Mouse (Mus musculus) lung, embryonic 15.5 days (tissue): ENCODE measurements around the gene St3gal4. TPM values are rescaled to one million over a fixed set of nuclear protein-coding genes. Genes with fewer than 3 reads are reported as not detected.
A peak's percentile ranks its signal among the peaks of the same experiment; 100 is the strongest.

ENCODE experiments used
- ATAC-seq: fragments of 200-750 bp; cut with Nextera tagmentation; 2 replicates; pipeline ENCODE4 v1.8.0; 2017; ENCODE audit warnings: moderate number of reproducible peaks, borderline replicate concordance; ENCODE audit not compliant: low FRiP score, low TSS enrichment; ENCODE audit errors: extremely low read depth
- H3K27ac ChIP-seq: fragments of 300-500 bp; sonication (generic); 2 replicates; pipeline ENCODE4 v1.5.1; 2015; ENCODE audit warnings: moderate library complexity, mild to moderate bottlenecking, inconsistent platforms
- H3K27me3 ChIP-seq: fragments of 300-500 bp; sonication (generic); 2 replicates; pipeline ENCODE4 v1.6.1; 2015; ENCODE audit warnings: inconsistent platforms
- H3K36me3 ChIP-seq: fragments of 300-500 bp; sonication (generic); 2 replicates; pipeline ENCODE4 v1.6.1; 2015; ENCODE audit warnings: inconsistent platforms
- H3K4me1 ChIP-seq: fragments of 300-500 bp; sonication (generic); 2 replicates; pipeline ENCODE4 v1.6.1; 2015; ENCODE audit warnings: inconsistent platforms
- H3K4me2 ChIP-seq: fragments of 300-500 bp; sonication (generic); 2 replicates; pipeline ENCODE4 v1.6.1; 2015; ENCODE audit warnings: inconsistent platforms, mild to moderate bottlenecking, moderate library complexity
- H3K4me3 ChIP-seq: fragments of 300-500 bp; sonication (generic); 2 replicates; pipeline ENCODE4 v1.5.1; 2015; ENCODE audit warnings: mild to moderate bottlenecking, inconsistent platforms
- H3K9ac ChIP-seq: fragments of 300-500 bp; sonication (generic); 2 replicates; pipeline ENCODE4 v1.6.1; 2015; ENCODE audit warnings: inconsistent platforms
- H3K9me3 ChIP-seq: fragments of 300-500 bp; sonication (generic); 2 replicates; pipeline ENCODE4 v1.6.1; 2016; ENCODE audit warnings: inconsistent platforms
- WGBS: fragments of 180-500 bp; shearing (Covaris S2); methylation state at CpG from one replicate; pipeline ENCODE4 v1.1.7; 2015; 5-methylcytosine and 5-hydroxymethylcytosine counted together
- polyA plus RNA-seq: library from polyadenylated mRNA; unstranded; fragments of >200 nt; fragmentation: Nextera tagmentation; extraction: Ambion mirVana; gene quantifications from 2 replicates; pipeline ENCODE4 v1.2.1, GENCODE M21; 2015

Gene St3gal4
- polyA plus RNA-seq, 1 experiment from 2014 or later = 37.4 TPM

- H3K36me3 ChIP-seq = peaks cover 10% of the 10 kb centered on the region; the same call in 1 of the 2 replicates
- no peak overlapping the region for H3K4me3 ChIP-seq
- H3K27ac ChIP-seq = peak overlapping the region; percentile 67
- H3K9me3 ChIP-seq = no peaks in the 10 kb centered on the region
- no peaks in the 10 kb centered on the region for H3K27me3 ChIP-seq
- H3K9ac ChIP-seq = no peak overlapping the region
- H3K4me2 ChIP-seq = no peak overlapping the region
- ATAC-seq = no peak
- peaks cover 27% of the 10 kb centered on the region for H3K4me1 ChIP-seq
- 59% methylated on average over 6 of the region's 6 CpGs for WGBS
Measured at GRCm38 (mm10) chr9:35127147-35127546, 8.1 kb upstream of the St3gal4 start.

- Histone ChIP-seq H3K4me3 (no peak overlapping the region), H3K36me3 (peaks cover 10% of the 10 kb centered on the region; the same call in 1 of the 2 replicates), H3K27ac (0 out of 2 replicates have a peak overlapping the region, but pooled peaks have one; percentile 72), H3K27me3 (no peaks in the 10 kb centered on the region), H3K9ac (no peak overlapping the region), H3K4me2 (no peak overlapping the region), H3K4me1 (peaks cover 27% of the 10 kb centered on the region), H3K9me3 (no peaks in the 10 kb centered on the region)
- ATAC-seq = no peak
- WGBS = 90% methylated on average over 8 of the region's 8 CpGs
Measured at GRCm38 (mm10) chr9:35124678-35124955, 5.5 kb upstream of the St3gal4 start.

DNA sequence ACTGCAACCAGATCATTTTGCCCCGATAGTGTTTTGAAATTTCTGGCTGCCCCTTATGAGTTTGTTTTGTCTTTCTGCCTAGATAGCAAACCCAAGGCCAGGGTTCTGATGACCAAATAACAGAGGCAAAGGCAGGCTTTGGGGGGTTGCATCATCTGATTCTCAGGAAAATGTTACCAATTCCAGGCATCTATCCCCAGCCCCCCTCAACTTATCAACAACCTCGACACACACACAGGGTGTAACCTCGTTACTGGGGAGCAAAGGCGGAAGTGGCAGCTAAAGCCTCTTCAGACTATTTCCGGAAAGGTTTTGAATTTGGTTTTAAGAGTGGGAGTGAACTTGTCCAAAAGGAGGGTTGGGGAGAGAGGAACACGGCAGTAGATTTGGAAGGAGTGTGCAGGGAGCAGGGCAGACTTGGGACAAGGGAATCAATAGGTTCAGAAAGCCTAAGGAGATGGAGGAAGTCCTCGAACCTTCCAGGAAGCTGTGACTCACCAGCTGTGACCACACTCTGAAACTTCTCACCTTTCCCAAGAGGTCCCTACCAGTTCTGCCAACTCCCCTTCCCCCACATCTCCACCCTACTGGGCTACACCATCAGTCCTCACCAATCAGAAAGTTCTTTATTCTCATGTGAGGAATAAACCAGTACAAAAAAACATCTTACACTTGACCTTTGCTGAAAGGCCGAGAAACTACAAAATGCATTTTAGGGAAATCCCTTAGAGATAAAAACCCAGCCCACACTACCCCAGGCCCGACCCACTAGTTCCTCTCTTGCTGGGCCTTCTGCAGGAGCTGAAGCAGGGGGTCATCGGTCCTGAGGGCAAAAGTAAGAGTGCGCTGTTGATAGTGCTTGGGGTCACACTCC, 5.0 kb upstream of the St3gal4 start:
- no peak for ATAC-seq
- no peak overlapping the region for H3K4me3 ChIP-seq
- H3K27ac ChIP-seq = peak overlapping the region; percentile 72
- 68% methylated on average over 11 of the region's 11 CpGs for WGBS
- H3K9ac ChIP-seq = no peak overlapping the region
- H3K27me3 ChIP-seq = no peaks in the 10 kb centered on the region
- peaks cover 24% of the 10 kb centered on the region for H3K4me1 ChIP-seq
- H3K36me3 ChIP-seq = peaks cover 10% of the 10 kb centered on the region; the same call in 1 of the 2 replicates
- H3K9me3 ChIP-seq = no peaks in the 10 kb centered on the region
- H3K4me2 ChIP-seq = no peak overlapping the region

GRCm38 (mm10) chr9:35123456-35123803, 4.4 kb upstream of the St3gal4 start:
- peak overlapping the region; percentile 72 for H3K27ac ChIP-seq
- H3K4me1 ChIP-seq = peaks cover 17% of the 10 kb centered on the region
- 55% methylated on average over 2 of the region's 2 CpGs for WGBS
- H3K9ac ChIP-seq = no peak overlapping the region
- no peak overlapping the region for H3K4me2 ChIP-seq
- no peak overlapping the region for H3K4me3 ChIP-seq
- no peaks in the 10 kb centered on the region for H3K27me3 ChIP-seq
- H3K36me3 ChIP-seq = peaks cover 10% of the 10 kb centered on the region; the same call in 1 of the 2 replicates
- ATAC-seq = peak; percentile 62; the same call in 1 of the 2 replicates
- H3K9me3 ChIP-seq = no peaks in the 10 kb centered on the region

DNA sequence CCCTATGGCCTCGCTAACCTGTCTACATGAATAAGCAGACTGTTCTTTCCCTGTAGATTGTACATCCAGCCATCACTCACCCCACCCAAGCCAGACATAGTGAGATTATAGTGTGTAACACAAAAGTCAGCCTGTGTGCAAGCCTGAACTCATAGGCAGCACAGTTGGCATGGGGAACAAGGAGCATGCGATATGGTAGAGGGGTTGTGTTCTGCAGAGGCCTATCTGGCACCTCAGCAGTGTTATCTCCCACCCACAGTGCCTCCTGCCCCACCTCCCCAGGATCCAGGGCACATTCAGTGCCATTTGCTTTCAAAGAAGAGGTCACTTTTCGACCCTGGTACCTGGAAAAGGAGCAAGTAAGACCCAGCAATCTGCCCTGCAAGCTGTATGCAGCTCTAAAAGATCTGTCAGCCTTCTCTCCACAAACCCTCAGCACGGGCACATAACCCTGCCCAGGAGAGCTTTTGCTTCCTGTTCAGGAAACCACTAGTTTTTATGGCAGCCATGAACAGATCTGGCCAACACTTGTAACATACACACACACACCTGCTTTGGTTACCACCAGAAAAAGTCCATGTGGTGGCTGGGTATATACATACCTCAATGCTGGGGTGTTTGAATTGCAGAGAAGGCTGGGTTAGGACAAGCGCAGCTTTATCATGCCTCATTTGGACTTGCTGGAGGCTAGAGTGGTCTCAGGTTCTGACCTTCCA, 3.6 kb upstream of the St3gal4 start:
- peaks cover 10% of the 10 kb centered on the region; the same call in 1 of the 2 replicates for H3K36me3 ChIP-seq
- H3K9me3 ChIP-seq = no peaks in the 10 kb centered on the region
- no peak overlapping the region for H3K4me2 ChIP-seq
- ATAC-seq = no peak
- H3K9ac ChIP-seq = no peak overlapping the region
- H3K27ac ChIP-seq = peak overlapping the region; percentile 72; the same call in 1 of the 2 replicates
- H3K4me3 ChIP-seq = no peak overlapping the region
- H3K4me1 ChIP-seq = peaks cover 18% of the 10 kb centered on the region
- no peaks in the 10 kb centered on the region for H3K27me3 ChIP-seq
- WGBS = 74% methylated on average over 5 of the region's 5 CpGs

GRCm38 (mm10) chr9:35118563-35118962, 505 bp downstream of the St3gal4 start:
- no peak for ATAC-seq
- Histone ChIP-seq H3K27me3 (no peaks in the 10 kb centered on the region), H3K4me1 (peaks cover 32% of the 10 kb centered on the region), H3K27ac (no peak overlapping the region; the same call in 1 of the 2 replicates), H3K4me2 (no peak overlapping the region), H3K9me3 (no peaks in the 10 kb centered on the region), H3K36me3 (no peaks in the 10 kb centered on the region), H3K9ac (no peak overlapping the region), H3K4me3 (no peak overlapping the region)
- 93% methylated on average over 2 of the region's 2 CpGs for WGBS

DNA sequence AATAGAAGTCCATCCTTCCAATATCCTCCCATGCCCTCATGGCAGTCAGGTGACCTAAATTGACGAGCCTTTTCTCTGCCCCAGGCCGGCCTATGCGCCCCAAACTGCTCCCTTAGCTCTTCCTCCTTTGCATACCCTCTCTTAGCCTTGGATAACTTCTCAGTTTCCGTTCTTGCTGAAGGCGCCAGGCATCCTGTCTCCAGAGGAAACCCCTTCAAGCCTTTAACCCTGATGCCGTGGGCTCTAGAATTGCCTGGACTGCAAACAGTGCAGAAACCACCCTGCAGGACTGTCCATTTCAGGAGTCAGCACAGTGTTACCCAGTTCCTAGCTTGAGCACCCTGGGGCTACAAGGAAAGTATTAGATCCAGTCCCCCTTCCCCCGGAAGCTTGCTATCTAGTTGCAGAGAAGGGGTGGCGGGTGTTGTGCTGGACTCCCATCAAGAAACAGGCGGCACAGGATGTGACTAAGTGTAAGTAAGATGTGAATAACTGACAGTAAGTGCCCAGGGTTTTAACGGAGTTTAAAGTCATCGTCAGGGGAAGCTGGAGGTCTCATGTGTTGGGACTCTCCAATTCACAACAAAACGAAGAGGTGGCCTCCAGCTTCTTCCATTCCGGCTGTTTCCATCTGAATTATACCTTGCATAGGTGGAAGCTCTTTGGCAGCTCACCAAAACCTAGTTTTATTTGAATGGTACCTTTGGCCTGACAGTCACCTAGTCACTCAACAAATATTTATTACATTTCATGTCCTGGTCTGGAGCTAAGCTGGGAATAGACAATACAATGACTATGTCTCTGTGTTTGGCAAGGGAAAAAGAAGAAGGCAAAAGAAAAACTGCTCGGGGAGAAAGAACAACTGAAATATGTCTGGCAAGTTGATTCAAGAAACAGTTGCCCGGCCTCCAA, 1.4 kb downstream of the St3gal4 start:
- Histone ChIP-seq H3K9ac (peak overlapping the region; percentile 59), H3K27me3 (no peaks in the 10 kb centered on the region), H3K9me3 (no peaks in the 10 kb centered on the region), H3K36me3 (no peaks in the 10 kb centered on the region), H3K4me1 (peaks cover 29% of the 10 kb centered on the region), H3K4me3 (peak overlapping the region; percentile 74), H3K27ac (peak overlapping the region; percentile 93), H3K4me2 (peak overlapping the region; percentile 83)
- 19% methylated on average over 15 of the region's 15 CpGs for WGBS
- peak; percentile 25 for ATAC-seq

DNA sequence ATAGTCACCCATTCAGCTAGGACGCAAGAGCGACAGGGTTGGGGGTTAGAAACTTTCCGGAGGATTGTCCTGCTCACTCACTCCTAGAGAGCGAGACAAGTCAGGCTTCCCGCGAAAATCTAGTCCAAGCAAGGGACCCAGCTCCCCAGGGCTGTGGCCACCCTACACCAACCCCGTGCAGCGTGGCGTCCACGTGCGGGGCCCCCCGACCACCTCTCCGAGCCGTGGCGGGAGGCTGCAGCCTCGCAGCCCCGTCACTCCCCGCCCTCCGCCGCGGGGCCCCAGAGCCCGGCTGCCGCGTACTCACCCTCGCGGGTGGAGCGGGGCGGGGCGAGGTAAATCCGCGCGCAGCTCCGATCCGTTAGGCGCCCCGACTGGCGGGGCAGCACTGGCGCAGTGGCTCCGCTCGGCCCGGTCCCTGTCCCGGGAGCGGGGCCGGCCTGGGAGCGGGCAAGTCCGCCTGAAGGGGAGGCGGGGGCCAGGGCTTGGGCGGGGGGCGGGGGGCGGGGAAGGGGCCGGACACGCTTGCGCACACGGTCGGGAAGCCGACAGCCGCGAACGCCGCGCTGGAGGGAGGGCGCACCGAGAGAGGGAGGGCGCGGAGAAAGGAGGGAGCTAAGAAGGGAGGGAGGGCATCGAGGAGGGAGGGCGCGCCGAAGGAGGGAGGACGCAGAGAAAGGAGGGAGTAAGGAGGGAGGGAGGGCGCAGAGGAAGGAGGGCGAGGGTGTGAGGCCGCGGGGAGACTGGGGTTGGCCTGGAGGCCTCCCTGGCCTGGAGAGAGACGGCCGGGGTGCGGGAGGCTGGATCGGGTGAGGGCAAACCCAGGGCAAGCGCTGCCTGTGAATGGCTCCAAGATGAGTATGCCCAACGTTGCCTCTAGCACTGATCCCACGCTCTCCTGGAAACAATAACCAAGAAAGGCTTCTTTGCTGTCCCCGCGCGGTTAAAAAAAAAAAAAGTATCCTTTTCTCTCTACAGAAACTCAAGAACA, 2.4 kb downstream of the St3gal4 start:
- Histone ChIP-seq H3K9me3 (no peaks in the 10 kb centered on the region), H3K4me3 (peak overlapping the region; percentile 74), H3K9ac (peak overlapping the region; percentile 86), H3K4me1 (peaks cover 37% of the 10 kb centered on the region), H3K27me3 (no peaks in the 10 kb centered on the region), H3K36me3 (no peaks in the 10 kb centered on the region), H3K4me2 (peak overlapping the region; percentile 83), H3K27ac (peak overlapping the region; percentile 93)
- ATAC-seq = peak; percentile 89
- 1% methylated on average over 73 of the region's 84 CpGs for WGBS

- ATAC-seq = no peak
- WGBS = 30% methylated on average over 4 of the region's 4 CpGs
- H3K27me3 ChIP-seq = no peaks in the 10 kb centered on the region
- peak overlapping the region; percentile 86 for H3K9ac ChIP-seq
- H3K4me2 ChIP-seq = peak overlapping the region; percentile 83
- H3K9me3 ChIP-seq = no peaks in the 10 kb centered on the region
- no peaks in the 10 kb centered on the region for H3K36me3 ChIP-seq
- H3K4me3 ChIP-seq = peak overlapping the region; percentile 74
- H3K27ac ChIP-seq = peak overlapping the region; percentile 93
- peaks cover 46% of the 10 kb centered on the region for H3K4me1 ChIP-seq
Measured at GRCm38 (mm10) chr9:35115804-35116203, 3.3 kb downstream of the St3gal4 start.

DNA sequence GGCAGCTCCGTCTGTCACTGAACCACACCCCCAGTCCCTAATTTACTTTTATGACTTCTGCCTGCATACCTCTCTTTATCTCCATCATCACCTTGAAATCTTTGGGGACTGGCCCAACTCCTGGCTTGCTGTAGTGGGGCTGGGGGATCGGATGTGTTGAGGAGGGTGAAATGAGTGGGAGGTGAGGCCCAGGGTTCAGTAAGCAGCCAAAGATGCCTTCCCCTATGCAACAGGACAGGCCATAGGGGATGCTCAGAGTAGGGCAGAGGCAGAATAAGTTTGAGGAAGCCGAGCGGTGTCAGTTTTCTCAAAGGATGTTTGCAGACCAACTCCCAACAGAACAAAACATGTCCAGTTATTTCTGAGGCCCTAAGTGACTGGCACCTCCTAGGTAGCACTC, 3.8 kb downstream of the St3gal4 start:
- no peak overlapping the region for H3K27ac ChIP-seq
- H3K9ac ChIP-seq = peak overlapping the region; percentile 86; the same call in 1 of the 2 replicates

More for the DNA sequence above, 3.8 kb downstream of the St3gal4 start:
- Histone ChIP-seq H3K27me3 (no peaks in the 10 kb centered on the region), H3K4me3 (peak overlapping the region; percentile 74), H3K36me3 (no peaks in the 10 kb centered on the region), H3K4me2 (peak overlapping the region; percentile 83), H3K4me1 (peaks cover 51% of the 10 kb centered on the region), H3K9me3 (no peaks in the 10 kb centered on the region)
- ATAC-seq = no peak
- WGBS = 42% methylated on average over 3 of the region's 4 CpGs
